Mouse (Mus musculus) liver, adult 2 months (tissue): ENCODE results near the gene Dact1. TPM values are rescaled to one million over a fixed set of nuclear protein-coding genes. Genes with fewer than 3 reads are reported as not detected.
A peak's percentile ranks its signal among the peaks of the same experiment; 100 is the strongest.

Experiments used
- DNase-seq: peaks from one replicate; pipeline ENCODE4 v3.0.0-alpha.2; 2011; ENCODE audit warnings: low read depth, low spot score; ENCODE audit errors: extremely low read depth
- H3K27ac ChIP-seq: fragments of 200-500 bp; replicated peaks from 2 replicates; pipeline ENCODE4 v1.5.1; 2012; ENCODE audit warnings: low read depth, mild to moderate bottlenecking, control low read depth, inconsistent platforms, low read length; ENCODE audit not compliant: insufficient read depth
- H3K27me3 ChIP-seq: fragments of 200-500 bp; 2 replicates; pipeline ENCODE4 v1.6.1; 2012; ENCODE audit warnings: mild to moderate bottlenecking, moderate library complexity, low read length, inconsistent platforms; ENCODE audit not compliant: control insufficient read depth, insufficient read depth
- H3K36me3 ChIP-seq: fragments of 200-500 bp; 2 replicates; pipeline ENCODE4 v1.6.1; 2012; ENCODE audit warnings: low read length, inconsistent platforms; ENCODE audit not compliant: control insufficient read depth, insufficient read depth
- H3K4me1 ChIP-seq: fragments of 200-500 bp; 2 replicates; pipeline ENCODE4 v1.6.1; 2011; ENCODE audit warnings: low read length; ENCODE audit not compliant: control insufficient read depth, insufficient read depth
- H3K4me3 ChIP-seq: fragments of 200-500 bp; 2 replicates; pipeline ENCODE4 v1.5.1; 2011; ENCODE audit warnings: low read depth, mild to moderate bottlenecking, control low read depth, low read length, moderate library complexity; ENCODE audit not compliant: insufficient read depth
- H3K79me2 ChIP-seq: fragments of 200-500 bp; 2 replicates; pipeline ENCODE4 v1.6.1; 2012; ENCODE audit warnings: inconsistent platforms, mild to moderate bottlenecking, low read length, moderate library complexity; ENCODE audit not compliant: control insufficient read depth, insufficient read depth
- H3K9ac ChIP-seq: fragments of 200-500 bp; 2 replicates; pipeline ENCODE4 v1.6.1; 2012; ENCODE audit warnings: low read depth, mild to moderate bottlenecking, control low read depth, inconsistent platforms, low read length
- CTCF ChIP-seq: fragments of 200-500 bp; IDR thresholded peaks from 2 replicates; pipeline ENCODE4 v1.5.1; 2011; ENCODE audit warnings: low read depth, low read length, control low read depth
- POLR2A ChIP-seq: fragments of 200-500 bp; IDR thresholded peaks from 2 replicates; pipeline ENCODE4 v1.6.1; 2011; ENCODE audit warnings: low read length, control low read depth; ENCODE audit not compliant: insufficient read depth; ENCODE audit errors: extremely low read depth
- WGBS: fragments of 180-500 bp; shearing (Covaris S2); methylation state at CpG from one replicate; pipeline ENCODE4 v1.1.7; 2018; 5-methylcytosine and 5-hydroxymethylcytosine counted together
- polyA plus RNA-seq: library from polyadenylated mRNA; depleted of rRNA; stranded (reverse); fragments of >200 nt; gene quantifications from 2 replicates; pipeline ENCODE4 v1.2.3, GENCODE M21; 2012
- total RNA-seq: library from RNA; depleted of rRNA; stranded (reverse); fragments of >200 nt; gene quantifications from 2 replicates; pipeline ENCODE4 v1.2.3, GENCODE M21; 2014

Gene Dact1
- total and polyA plus RNA-seq, 2 experiments, result 1.4 to 1.7 TPM

DNA sequence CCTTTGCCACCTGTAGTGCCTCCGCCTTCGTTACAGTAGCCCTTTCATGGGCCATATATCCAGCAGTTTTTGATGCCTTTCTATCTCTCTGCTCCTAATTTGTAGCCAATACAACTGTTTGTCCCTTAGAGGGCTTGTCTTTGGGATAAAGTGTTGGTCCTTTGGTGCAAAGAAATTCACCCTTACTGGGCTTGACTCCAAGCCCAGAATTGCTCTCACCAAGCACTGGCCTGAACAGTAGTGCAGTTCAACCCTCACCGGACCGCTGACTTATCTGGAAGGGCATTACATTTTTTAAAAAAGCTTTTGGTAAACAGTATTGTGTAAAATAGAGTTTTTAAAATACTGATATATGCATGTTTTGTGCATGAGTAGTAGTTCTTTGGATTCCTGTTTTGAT is 9.9 kb downstream of the Dact1 start:
- H3K9ac ChIP-seq, result no peak overlapping the region
- peaks cover 43% of the 10 kb centered on the region for H3K36me3 ChIP-seq
- TF ChIP-seq POLR2A, result no peak
- no peak for TF ChIP-seq CTCF
- no peaks in the 10 kb centered on the region for H3K27me3 ChIP-seq
- H3K79me2 ChIP-seq, result no peaks in the 10 kb centered on the region
- no peak overlapping the region for H3K4me3 ChIP-seq
- DNase-seq, result no peak
- H3K27ac ChIP-seq, result no peak overlapping the region
- 95% methylated on average over 4 of the region's 4 CpGs for WGBS
- H3K4me1 ChIP-seq, result no peaks in the 10 kb centered on the region

DNA sequence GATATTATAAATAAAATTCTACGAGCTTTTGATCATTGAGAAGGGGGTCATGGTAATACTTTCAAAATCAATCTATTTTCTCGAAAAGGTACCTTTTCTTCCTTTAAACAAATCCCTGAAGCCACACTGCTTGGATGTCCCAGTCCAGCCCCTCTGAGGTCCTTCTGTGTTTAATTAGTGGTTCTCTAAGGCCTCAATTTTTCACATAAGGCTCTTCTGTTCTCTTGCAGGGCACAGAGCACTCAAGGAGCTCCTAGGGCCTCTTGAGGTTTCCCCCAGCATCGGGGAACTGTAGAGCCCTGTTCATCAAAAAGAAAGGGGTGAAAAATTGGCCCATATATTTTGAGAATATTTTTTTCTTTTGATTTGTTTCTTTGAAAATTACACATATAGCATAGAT is 23.0 kb downstream of the Dact1 start:
- no peaks in the 10 kb centered on the region for H3K36me3 ChIP-seq
- WGBS, result 96% methylated on average over 3 of the region's 3 CpGs

DNA sequence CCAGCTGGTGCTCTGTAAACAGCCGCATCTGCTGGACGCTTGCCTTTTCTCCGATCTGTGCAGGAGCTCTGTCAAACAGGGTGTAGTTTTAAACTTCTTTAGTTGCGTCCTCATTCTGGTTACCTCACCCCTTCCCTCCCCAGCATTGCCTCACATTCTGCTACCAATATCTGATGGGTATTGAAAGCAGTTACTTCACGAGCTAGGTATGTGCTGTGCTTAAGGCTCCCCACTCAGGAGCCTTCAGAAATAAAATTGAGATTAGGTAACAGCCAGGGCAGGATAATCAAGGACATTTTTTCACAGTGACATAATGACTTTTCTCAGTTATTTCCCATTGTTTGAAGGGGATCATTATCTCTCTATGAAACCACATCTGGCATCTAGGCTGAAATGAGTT is 23.9 kb downstream of the Dact1 start:
- 75% methylated on average over 5 of the region's 5 CpGs for WGBS
- Histone ChIP-seq H3K27ac (no peak overlapping the region), H3K4me1 (peaks cover 1% of the 10 kb centered on the region; the same call in 1 of the 2 replicates), H3K4me3 (no peak overlapping the region), H3K27me3 (no peaks in the 10 kb centered on the region), H3K36me3 (no peaks in the 10 kb centered on the region), H3K9ac (no peak overlapping the region), H3K79me2 (no peaks in the 10 kb centered on the region)
- no peak for DNase-seq
- TF ChIP-seq POLR2A (no peak), CTCF (no peak)

More for the DNA sequence above, 23.0 kb downstream of the Dact1 start:
- Histone ChIP-seq H3K27ac (no peak overlapping the region), H3K4me3 (no peak overlapping the region), H3K79me2 (no peaks in the 10 kb centered on the region), H3K9ac (no peak overlapping the region), H3K4me1 (peaks cover 1% of the 10 kb centered on the region; the same call in 1 of the 2 replicates), H3K27me3 (no peaks in the 10 kb centered on the region)
- TF ChIP-seq POLR2A (no peak), CTCF (no peak)
- no peak for DNase-seq

DNA sequence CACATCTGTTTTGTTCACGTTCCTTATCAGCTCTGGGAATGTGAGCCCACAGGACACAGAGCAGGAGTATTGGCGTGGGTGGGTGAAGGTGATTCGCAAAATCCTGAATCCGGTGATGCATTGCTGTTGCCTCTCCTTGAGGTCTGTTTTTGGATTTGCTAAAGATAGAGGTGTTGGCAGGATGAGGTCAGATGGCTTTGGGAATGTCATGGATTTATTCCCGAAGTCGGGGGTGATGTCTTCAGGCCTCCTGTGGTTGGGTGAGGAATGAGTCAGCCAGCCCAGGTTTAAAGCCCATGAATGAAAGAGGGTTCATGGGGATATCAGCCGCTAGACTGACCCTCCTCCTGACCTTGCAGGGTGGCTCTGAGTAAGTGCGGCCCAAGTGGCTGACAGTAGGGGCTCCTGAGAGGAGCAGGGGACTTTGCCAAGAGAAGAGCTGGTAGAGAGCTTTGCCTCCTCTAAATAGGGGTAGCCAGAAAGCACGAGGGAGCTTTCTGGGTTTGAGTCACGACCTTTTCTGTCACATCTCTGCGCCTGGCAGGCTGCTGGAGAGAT is 27.4 kb downstream of the Dact1 start:
- Histone ChIP-seq H3K4me1 (no peaks in the 10 kb centered on the region; the same call in 1 of the 2 replicates), H3K27ac (no peak overlapping the region), H3K79me2 (no peaks in the 10 kb centered on the region), H3K36me3 (no peaks in the 10 kb centered on the region), H3K4me3 (no peak overlapping the region), H3K27me3 (no peaks in the 10 kb centered on the region), H3K9ac (no peak overlapping the region)
- no peak for TF ChIP-seq CTCF
- TF ChIP-seq POLR2A, result no peak
- 75% methylated on average over 11 of the region's 11 CpGs for WGBS
- DNase-seq, result no peak

DNA sequence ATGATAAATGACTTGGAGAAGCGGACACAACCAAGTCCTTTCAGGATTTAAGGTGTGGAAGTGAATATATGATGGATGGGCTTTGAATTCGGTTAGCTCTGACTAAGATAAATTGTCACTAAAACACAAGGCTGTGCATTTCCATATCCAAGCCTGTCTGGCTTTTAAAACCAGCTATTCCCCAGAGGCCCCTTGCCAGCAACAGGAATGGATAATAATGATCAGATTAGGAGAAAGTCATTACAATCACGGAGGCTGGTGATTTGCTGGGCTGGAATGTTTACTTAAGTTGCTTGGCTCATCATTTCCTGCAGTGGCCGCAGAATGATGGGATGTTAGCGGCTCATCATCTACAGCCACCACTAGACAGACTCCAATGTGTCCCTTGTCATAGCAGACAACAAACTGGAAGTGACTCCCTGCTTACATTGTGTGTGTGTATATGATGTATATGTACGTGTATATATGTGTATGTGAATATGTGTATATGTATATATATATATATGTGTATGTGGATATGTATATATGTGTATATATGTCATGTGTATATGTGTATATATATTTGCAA is 28.3 kb downstream of the Dact1 start:
- DNase-seq, result no peak
- H3K79me2 ChIP-seq, result no peaks in the 10 kb centered on the region
- no peaks in the 10 kb centered on the region for H3K27me3 ChIP-seq
- H3K9ac ChIP-seq, result no peak overlapping the region
- no peaks in the 10 kb centered on the region for H3K36me3 ChIP-seq
- 76% methylated on average over 6 of the region's 6 CpGs for WGBS
- H3K4me3 ChIP-seq, result no peak overlapping the region
- H3K4me1 ChIP-seq, result no peaks in the 10 kb centered on the region; the same call in 1 of the 2 replicates
- no peak overlapping the region for H3K27ac ChIP-seq
- no peak for TF ChIP-seq POLR2A
- no peak for TF ChIP-seq CTCF

DNA sequence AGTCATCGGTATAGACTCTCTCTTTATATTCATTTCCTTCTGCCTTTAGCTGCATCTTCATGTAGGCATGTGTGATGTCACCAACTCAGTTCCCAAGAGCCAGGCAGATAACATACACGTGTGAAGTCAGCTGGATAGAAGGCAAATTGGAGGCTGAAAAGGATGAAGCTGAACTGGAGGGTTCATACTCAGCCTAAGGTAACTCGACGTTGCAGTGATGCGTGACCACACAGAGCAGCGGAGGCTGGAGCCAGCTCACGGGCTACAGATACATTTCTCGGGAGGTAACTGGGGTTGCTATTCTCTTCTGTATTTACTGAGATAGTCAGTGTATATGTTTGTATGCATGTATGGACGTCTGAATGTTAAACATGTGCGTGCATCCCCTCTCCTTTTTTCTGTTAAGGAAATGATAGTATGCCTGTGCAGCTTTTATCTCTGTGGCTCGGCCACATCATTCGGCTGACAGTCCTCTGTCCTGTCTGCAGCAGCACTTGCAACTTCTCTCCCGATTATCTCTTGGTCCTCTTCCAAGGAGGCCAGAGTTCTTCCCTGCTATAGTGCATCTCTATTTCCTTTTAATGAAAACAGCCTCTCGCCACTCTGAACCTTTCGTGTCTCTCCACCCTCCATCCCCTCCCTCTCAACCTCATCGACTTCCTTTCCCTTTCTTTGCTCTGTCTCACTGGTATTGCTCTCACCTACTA is 29.6 kb downstream of the Dact1 start:
- no peak overlapping the region for H3K27ac ChIP-seq
- no peaks in the 10 kb centered on the region for H3K79me2 ChIP-seq
- H3K4me1 ChIP-seq, result no peaks in the 10 kb centered on the region; the same call in 1 of the 2 replicates
- no peaks in the 10 kb centered on the region for H3K36me3 ChIP-seq
- H3K4me3 ChIP-seq, result no peak overlapping the region
- no peaks in the 10 kb centered on the region for H3K27me3 ChIP-seq
- no peak for TF ChIP-seq POLR2A
- TF ChIP-seq CTCF, result no peak
- 62% methylated on average over 16 of the region's 16 CpGs for WGBS
- H3K9ac ChIP-seq, result no peak overlapping the region
- DNase-seq, result peak; percentile 34
